Mouse (Mus musculus) stomach, embryonic 15.5 days (tissue): ENCODE data around the gene Ly9. TPM values are rescaled to one million over a fixed set of nuclear protein-coding genes. Genes with fewer than 3 reads are reported as not detected.

ENCODE experiments used
- ATAC-seq: fragments of 200-750 bp; cut with Nextera tagmentation; 2 replicates; pipeline ENCODE4 v1.8.0; 2017; ENCODE audit warnings: low read depth, moderate number of reproducible peaks, moderate TSS enrichment; ENCODE audit not compliant: insufficient read depth, low FRiP score
- H3K27ac ChIP-seq: fragments of 300-500 bp; sonication (generic); 2 replicates; pipeline ENCODE4 v1.5.1; 2015; ENCODE audit warnings: mild to moderate bottlenecking, inconsistent platforms
- H3K27me3 ChIP-seq: fragments of 300-500 bp; sonication (generic); replicated peaks from 2 replicates; pipeline ENCODE4 v1.6.1; 2015; ENCODE audit warnings: inconsistent platforms
- H3K36me3 ChIP-seq: fragments of 300-500 bp; sonication (generic); 2 replicates; pipeline ENCODE4 v1.6.1; 2015; ENCODE audit warnings: inconsistent platforms
- H3K4me1 ChIP-seq: fragments of 300-500 bp; sonication (generic); 2 replicates; pipeline ENCODE4 v1.6.1; 2015; ENCODE audit warnings: inconsistent platforms
- H3K4me2 ChIP-seq: fragments of 300-500 bp; sonication (generic); 2 replicates; pipeline ENCODE4 v1.6.1; 2015; ENCODE audit warnings: mild to moderate bottlenecking, inconsistent platforms
- H3K4me3 ChIP-seq: fragments of 300-500 bp; sonication (generic); replicated peaks from 2 replicates; pipeline ENCODE4 v1.5.1; 2015; ENCODE audit warnings: inconsistent platforms
- H3K9ac ChIP-seq: fragments of 300-500 bp; sonication (generic); 2 replicates; pipeline ENCODE4 v1.6.1; 2015; ENCODE audit warnings: inconsistent platforms
- H3K9me3 ChIP-seq: fragments of 300-500 bp; sonication (generic); 2 replicates; pipeline ENCODE4 v1.6.1; 2016; ENCODE audit warnings: inconsistent platforms
- WGBS: fragments of 180-500 bp; shearing (Covaris S2); methylation state at CpG from one replicate; pipeline ENCODE4 v1.1.7; 2015; 5-methylcytosine and 5-hydroxymethylcytosine counted together
- polyA plus RNA-seq: library from polyadenylated mRNA; unstranded; fragments of >200 nt; fragmentation: Nextera tagmentation; extraction: Ambion mirVana; gene quantifications from 2 replicates; pipeline ENCODE4 v1.2.1, GENCODE M21; 2015

Gene Ly9
- polyA plus RNA-seq, 1 experiment from 2014 or later = 0.76 TPM

DNA sequence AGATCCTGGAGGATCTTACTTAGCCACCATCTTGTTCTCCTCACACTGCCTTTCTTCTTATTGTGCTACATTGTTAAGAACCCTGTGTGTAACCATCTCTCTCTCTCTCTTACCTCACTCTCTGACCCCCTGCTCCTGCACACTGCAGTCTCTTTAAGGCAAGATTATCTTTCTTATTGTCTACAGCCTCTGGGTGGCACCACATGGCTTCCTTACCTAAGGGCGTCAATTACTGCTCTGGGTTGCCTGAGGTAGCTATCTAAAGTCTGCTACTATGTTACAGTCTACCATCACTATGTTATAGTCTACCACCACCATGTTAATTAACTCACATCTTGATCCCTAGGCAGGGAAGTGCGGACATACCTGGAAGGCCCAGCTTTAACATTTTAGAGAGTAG, 38.8 kb downstream of the Ly9 start:
- Histone ChIP-seq H3K27me3 (no peaks in the 10 kb centered on the region), H3K4me1 (no peaks in the 10 kb centered on the region), H3K9ac (no peak overlapping the region), H3K9me3 (no peaks in the 10 kb centered on the region), H3K4me2 (no peak overlapping the region), H3K27ac (no peak overlapping the region), H3K4me3 (no peak overlapping the region), H3K36me3 (no peaks in the 10 kb centered on the region)
- WGBS = 56% methylated on average over 2 of the region's 2 CpGs
- no peak for ATAC-seq

DNA sequence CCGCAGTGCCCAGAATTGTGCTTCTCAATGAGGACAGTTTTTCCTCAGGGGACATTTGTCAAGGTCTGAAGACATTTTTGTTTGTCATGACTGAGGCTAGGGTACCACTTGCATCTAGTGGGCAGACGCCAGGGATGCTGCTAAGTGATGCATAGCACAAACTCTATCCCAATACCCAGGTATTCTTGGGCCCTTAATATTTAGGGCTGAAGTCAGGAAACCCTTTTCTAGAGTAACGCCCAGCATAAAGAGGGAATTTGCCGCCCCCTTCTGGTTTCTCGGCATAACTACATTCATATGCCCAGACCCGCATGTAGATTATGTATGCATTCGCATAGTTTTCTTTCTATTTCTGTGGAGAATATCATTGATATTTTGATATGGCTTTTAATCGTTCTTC, 40.4 kb downstream of the Ly9 start:
- Histone ChIP-seq H3K9me3 (no peaks in the 10 kb centered on the region), H3K4me1 (no peaks in the 10 kb centered on the region), H3K27ac (no peak overlapping the region), H3K27me3 (no peaks in the 10 kb centered on the region), H3K4me2 (no peak overlapping the region), H3K4me3 (no peak overlapping the region), H3K36me3 (no peaks in the 10 kb centered on the region), H3K9ac (no peak overlapping the region)
- 22% methylated on average over 8 of the region's 8 CpGs for WGBS
- no peak for ATAC-seq

DNA sequence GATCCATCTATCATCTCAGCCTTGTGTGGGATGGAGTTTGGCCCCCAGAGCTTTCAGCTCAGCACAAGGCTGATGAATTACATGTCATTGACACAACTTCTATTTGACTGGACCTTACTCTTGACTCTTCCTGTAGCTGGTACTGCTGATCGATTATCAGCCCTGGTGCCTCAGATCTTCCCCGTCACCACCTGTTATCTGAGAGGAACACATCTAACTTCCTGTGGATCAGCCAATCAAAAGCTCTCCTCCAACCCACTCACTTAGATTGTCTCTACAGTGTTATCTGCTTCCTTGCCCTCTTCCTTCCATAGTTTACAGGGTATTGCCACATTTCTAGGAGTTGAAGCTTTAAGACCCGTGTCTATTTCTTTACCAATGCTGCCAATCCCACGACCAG, 41.3 kb downstream of the Ly9 start:
- Histone ChIP-seq H3K9me3 (no peaks in the 10 kb centered on the region), H3K27me3 (no peaks in the 10 kb centered on the region), H3K36me3 (no peaks in the 10 kb centered on the region), H3K4me3 (no peak overlapping the region), H3K4me1 (no peaks in the 10 kb centered on the region), H3K27ac (no peak overlapping the region), H3K9ac (no peak overlapping the region), H3K4me2 (no peak overlapping the region)
- no peak for ATAC-seq
- WGBS = 53% methylated on average over 4 of the region's 4 CpGs

DNA sequence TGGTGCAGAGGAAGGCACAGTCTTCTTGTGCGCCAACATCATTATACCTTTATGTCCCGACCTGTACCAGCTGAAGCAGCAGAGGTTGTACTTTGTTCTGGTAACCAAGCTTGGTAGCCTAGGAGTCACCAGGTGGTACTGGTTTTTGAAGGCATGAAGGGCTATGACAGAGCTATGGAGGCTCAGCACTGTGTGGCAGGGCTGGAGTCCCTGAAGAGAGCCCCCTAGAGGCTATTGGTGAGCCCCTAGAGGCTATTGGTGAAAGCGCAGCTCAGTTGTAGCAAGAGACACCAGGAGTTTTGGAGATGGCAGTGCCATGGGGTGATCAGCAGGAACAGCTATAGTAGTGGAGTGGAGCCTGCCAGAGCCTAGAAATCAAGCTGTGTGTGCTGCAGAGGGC, 43.0 kb downstream of the Ly9 start:
- Histone ChIP-seq H3K4me3 (no peak overlapping the region), H3K27ac (no peak overlapping the region), H3K36me3 (no peaks in the 10 kb centered on the region), H3K9me3 (no peaks in the 10 kb centered on the region), H3K27me3 (no peaks in the 10 kb centered on the region), H3K4me1 (no peaks in the 10 kb centered on the region), H3K9ac (no peak overlapping the region), H3K4me2 (no peak overlapping the region)
- WGBS = 57% methylated on average over 3 of the region's 3 CpGs
- no peak; the same call in 1 of the 2 replicates for ATAC-seq

DNA sequence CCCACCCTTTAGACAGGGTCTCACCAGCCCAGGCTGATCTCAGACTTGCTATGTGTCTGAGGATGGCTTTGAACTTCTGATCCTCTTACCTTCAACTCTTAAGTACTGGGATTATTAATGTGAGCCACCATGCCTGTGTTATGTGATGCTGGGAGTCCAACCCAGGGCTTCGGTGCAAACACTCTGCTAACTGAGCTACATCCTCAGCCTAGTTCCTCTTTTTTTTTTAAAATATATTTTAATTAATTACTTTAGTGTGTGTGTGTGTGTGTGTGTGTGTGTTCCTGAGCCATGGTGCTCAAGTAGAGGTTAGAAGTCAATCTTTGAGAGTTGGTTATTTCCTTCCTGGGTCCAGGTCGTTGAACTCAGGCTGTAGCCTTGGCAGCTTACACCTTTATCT, 44.2 kb downstream of the Ly9 start:
- ATAC-seq = no peak
- Histone ChIP-seq H3K27ac (no peak overlapping the region), H3K4me2 (no peak overlapping the region), H3K9me3 (no peaks in the 10 kb centered on the region), H3K36me3 (no peaks in the 10 kb centered on the region), H3K27me3 (no peaks in the 10 kb centered on the region), H3K4me1 (no peaks in the 10 kb centered on the region), H3K4me3 (no peak overlapping the region), H3K9ac (no peak overlapping the region)
- WGBS = 66% methylated on average over 2 of the region's 2 CpGs

DNA sequence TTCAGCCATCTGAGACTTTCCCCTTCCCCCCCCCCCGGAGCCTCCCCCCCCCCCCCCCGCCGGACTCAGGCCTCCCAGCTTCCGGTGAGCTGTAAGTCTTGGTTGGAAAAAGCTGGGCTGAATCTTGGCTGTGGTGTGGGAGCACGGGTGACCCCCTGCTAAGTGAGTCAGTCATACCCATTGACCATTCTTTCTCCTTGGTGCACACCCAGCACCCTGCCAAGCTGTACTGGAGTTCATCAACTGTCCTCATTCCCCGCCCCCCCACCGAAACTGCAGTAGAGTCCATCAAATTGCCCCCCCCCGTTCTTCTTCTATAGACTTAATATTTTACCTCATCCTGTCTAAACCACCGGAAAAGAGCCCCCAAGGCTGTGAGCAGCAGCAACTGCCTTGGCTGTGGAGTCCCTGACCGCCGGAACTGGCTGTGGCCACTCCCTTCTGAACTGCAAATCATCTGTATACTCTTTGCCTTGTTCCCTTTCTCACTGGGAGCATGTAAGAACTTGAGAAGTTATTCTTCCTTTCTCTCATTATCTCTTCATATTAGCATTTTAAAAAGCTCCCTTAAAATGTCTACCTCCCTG, 45.5 kb downstream of the Ly9 start:
- no peak for ATAC-seq
- 60% methylated on average over 8 of the region's 11 CpGs for WGBS
- Histone ChIP-seq H3K9ac (no peak overlapping the region), H3K27ac (no peak overlapping the region), H3K27me3 (no peaks in the 10 kb centered on the region), H3K36me3 (no peaks in the 10 kb centered on the region), H3K4me3 (no peak overlapping the region), H3K4me2 (no peak overlapping the region), H3K4me1 (no peaks in the 10 kb centered on the region), H3K9me3 (no peaks in the 10 kb centered on the region)

DNA sequence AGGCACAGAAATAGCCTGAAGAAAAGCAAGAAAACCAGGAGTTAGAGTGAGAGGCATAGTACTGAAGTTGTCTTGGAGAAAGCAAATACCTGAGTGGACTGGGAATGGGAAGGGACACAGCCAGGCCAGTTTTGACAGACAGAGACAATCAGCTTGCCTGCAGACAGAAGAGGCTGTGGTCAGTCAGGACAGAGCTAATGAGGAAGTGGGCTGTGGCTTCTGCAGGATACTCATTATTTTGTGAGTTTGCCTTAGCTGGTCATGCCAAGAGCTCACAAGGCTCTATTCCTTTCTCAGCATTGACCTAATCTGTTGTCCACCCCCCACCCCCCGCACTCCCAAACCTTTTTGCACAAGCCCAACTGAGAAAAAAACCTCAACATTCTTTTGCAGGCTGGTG, 46.0 kb downstream of the Ly9 start:
- no peaks in the 10 kb centered on the region for H3K4me1 ChIP-seq
- WGBS = 91% methylated on average over 1 of the region's 1 CpGs
- H3K9ac ChIP-seq = no peak overlapping the region
- H3K36me3 ChIP-seq = no peaks in the 10 kb centered on the region
- H3K27me3 ChIP-seq = no peaks in the 10 kb centered on the region
- no peak overlapping the region for H3K4me3 ChIP-seq
- H3K9me3 ChIP-seq = no peaks in the 10 kb centered on the region
- no peak for ATAC-seq
- H3K27ac ChIP-seq = no peak overlapping the region
- H3K4me2 ChIP-seq = no peak overlapping the region

DNA sequence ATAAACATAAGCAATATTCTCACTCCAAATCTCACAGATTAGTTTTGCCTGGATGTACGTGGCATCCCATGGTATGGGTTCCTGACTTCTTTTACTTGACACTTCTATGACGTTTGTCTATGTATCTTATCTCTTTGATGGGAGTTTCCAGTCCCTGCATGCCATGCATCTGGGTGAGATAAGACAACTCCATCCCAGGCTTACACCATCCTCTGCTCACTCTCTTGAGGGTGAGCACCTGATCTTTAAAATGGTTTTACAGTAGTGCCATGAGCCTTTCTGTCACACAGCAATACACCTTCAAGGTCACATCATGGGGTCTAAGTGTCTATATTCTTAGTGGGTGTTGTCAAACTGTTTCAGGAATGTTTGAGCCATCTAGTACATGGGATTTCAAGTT, 46.9 kb downstream of the Ly9 start:
- no peak overlapping the region for H3K4me3 ChIP-seq
- ATAC-seq = no peak
- no peak overlapping the region for H3K4me2 ChIP-seq
- H3K27ac ChIP-seq = no peak overlapping the region
- H3K9ac ChIP-seq = no peak overlapping the region
- no peaks in the 10 kb centered on the region for H3K27me3 ChIP-seq
- H3K4me1 ChIP-seq = no peaks in the 10 kb centered on the region
- WGBS = 58% methylated on average over 2 of the region's 2 CpGs
- no peaks in the 10 kb centered on the region for H3K9me3 ChIP-seq
- no peaks in the 10 kb centered on the region for H3K36me3 ChIP-seq

DNA sequence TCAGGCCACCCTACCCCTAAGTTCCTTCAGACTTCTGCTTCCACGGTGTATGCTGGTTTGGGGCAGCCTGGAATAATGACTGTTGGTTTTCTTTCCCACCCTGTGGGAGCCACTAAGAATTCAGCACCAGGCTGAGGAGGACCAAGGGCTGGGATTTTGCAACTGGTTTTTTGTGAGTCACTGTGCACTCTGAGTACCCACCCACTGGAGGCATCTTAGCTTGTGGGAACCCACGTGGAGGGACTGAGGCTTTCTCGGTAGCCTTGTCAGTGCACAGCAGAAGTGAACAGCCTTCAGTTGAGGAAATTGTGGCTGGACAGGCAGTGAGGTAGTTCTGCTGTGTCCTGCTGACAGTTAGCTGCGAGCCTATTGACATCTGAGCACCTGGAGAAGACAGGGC, 48.3 kb downstream of the Ly9 start, which contains the start of gene Cd244a:
TSS of gene Cd244a (plus strand) at position 296 of the 400 bp plus-strand sequence.
- 71% methylated on average over 4 of the region's 4 CpGs for WGBS
- no peaks in the 10 kb centered on the region for H3K36me3 ChIP-seq

DNA sequence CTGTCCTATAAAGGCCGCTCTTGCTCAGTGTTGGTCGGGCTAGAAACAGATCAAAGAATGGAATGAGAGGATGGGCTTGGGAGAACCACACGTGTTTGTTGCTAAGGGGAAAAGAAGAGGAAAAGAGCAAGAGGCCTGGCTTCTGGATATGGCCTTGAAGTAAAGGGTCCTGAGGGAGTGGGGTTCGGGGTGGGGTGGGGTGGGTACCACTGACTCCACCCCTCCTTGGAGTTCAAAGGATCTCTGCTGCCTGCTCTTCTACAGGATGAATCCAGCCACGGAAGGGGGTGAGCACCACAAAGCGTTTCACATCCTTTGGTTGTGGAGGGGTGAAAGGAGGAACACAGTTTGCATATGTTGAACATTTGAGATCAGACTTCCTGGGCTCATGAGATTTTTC, 48.8 kb downstream of the Ly9 start:
- no peak for ATAC-seq
- Histone ChIP-seq H3K9ac (no peak overlapping the region), H3K27ac (no peak overlapping the region), H3K36me3 (no peaks in the 10 kb centered on the region), H3K4me2 (no peak overlapping the region), H3K27me3 (no peaks in the 10 kb centered on the region), H3K4me3 (no peak overlapping the region), H3K9me3 (no peaks in the 10 kb centered on the region), H3K4me1 (0 out of 2 replicates have a peak, but pooled peaks cover 3% of the 10 kb centered on the region)
- 77% methylated on average over 6 of the region's 6 CpGs for WGBS

More for the DNA sequence above, 48.3 kb downstream of the Ly9 start, which contains the start of gene Cd244a:
- no peaks in the 10 kb centered on the region for H3K9me3 ChIP-seq
- no peak within 1 kb of the TSS for H3K27ac ChIP-seq
- no peaks in the 10 kb centered on the region for H3K4me1 ChIP-seq
- no peak within 1 kb of the TSS for H3K4me3 ChIP-seq
- no peaks in the 10 kb centered on the region for H3K27me3 ChIP-seq
- no peak within 1 kb of the TSS for H3K9ac ChIP-seq
- no peak within 1 kb of the TSS for H3K4me2 ChIP-seq
- no peak for ATAC-seq

DNA sequence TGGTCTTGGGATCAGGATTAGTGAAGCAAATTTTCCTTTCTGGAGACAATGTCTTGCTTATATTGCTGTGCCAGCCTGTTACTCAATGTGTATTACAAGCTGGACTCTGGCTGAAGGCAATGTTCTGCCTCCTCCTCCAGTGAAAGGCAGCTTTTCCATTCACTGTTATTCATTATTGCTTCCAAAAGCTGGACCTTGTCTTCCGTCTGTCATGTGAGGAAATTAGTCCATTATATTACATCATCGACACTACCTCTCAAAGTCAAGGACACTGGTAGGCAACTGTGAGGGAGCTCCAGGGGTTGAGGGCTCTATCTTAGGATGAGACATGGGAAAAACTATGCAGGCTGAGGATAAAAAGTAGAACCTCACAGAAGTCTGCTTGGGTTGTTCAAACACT, 50.8 kb downstream of the Ly9 start:
- 76% methylated on average over 2 of the region's 2 CpGs for WGBS
- no peak for ATAC-seq
- H3K4me3 ChIP-seq = no peak overlapping the region
- no peaks in the 10 kb centered on the region for H3K9me3 ChIP-seq
- H3K27me3 ChIP-seq = no peaks in the 10 kb centered on the region
- H3K9ac ChIP-seq = no peak overlapping the region
- H3K27ac ChIP-seq = no peak overlapping the region
- no peak overlapping the region for H3K4me2 ChIP-seq
- H3K4me1 ChIP-seq = 0 out of 2 replicates have a peak, but pooled peaks cover 3% of the 10 kb centered on the region
- no peaks in the 10 kb centered on the region for H3K36me3 ChIP-seq

DNA sequence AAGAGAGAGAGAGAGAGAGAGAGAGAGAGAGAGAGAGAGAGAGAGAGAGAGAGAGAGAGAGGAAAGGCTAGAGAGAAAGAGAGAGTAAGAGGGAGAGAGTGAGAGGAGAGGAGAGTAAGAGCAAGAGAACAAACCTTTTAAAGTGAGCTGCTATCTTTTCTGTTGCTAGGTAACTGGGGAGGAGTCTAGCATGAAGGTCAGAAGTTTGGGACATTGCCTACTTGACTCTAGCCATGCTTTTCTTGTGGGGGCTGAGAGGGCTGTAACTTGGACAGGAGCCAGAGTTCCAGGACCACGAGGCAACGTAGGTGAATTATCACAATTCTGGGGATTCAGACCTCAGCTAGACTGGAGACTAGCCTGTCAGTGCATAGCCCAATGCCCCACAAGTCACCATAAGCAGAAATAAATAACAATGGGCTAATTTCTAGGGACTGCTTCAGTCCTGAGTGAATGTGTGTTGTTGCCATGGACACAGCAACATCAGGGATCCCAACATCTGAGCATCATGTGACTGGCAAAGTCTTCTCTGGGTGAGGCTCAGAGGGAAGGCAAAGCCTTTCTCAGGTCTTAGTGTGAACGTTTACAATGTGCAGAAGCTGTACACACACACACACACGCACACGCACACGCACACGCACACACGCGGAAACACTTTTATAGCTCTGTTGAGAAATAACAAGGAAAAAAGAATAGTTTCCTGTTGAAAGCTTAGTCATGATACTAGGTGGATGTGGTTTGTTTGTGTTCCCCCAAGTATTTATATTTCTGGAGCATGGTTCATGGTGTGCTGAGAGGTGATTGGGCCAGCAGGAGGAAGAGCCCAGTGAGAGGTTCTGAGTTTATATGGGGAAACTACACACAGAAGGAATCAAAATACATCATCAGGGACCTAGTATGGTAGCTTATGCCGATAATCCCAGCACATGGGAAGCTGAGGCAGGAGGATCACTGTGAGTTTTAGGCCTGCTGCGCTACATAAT, 53.6 kb downstream of the Ly9 start:
- peak; percentile 79 for ATAC-seq
- no peak overlapping the region for H3K9ac ChIP-seq
- 73% methylated on average over 11 of the region's 11 CpGs for WGBS

More for the DNA sequence above, 53.6 kb downstream of the Ly9 start:
- Histone ChIP-seq H3K4me1 (0 out of 2 replicates have a peak, but pooled peaks cover 3% of the 10 kb centered on the region), H3K4me2 (no peak overlapping the region), H3K27me3 (no peaks in the 10 kb centered on the region), H3K4me3 (no peak overlapping the region), H3K9me3 (no peaks in the 10 kb centered on the region), H3K36me3 (no peaks in the 10 kb centered on the region), H3K27ac (no peak overlapping the region; the same call in 1 of the 2 replicates)
